Mouse (Mus musculus) lung, embryonic 14.5 days (tissue): ENCODE results near the gene Ccdc125. TPM values are rescaled to one million over a fixed set of nuclear protein-coding genes. Genes with fewer than 3 reads are reported as not detected.
A peak's percentile ranks its signal among the peaks of the same experiment; 100 is the strongest.

ENCODE experiments used
- ATAC-seq: fragments of 200-750 bp; cut with Nextera tagmentation; 2 replicates; pipeline ENCODE4 v1.8.0; 2017; ENCODE audit warnings: mild to moderate bottlenecking, moderate TSS enrichment, moderate library complexity; ENCODE audit not compliant: insufficient read depth
- DNase-seq: peaks from one replicate; pipeline ENCODE4 v3.0.0-alpha.2; 2015
- H3K27ac ChIP-seq: fragments of 300-500 bp; sonication (generic); 2 replicates; pipeline ENCODE4 v1.5.1; 2014; ENCODE audit warnings: low read depth, mild to moderate bottlenecking, moderate library complexity
- H3K27me3 ChIP-seq: fragments of 300-500 bp; sonication (generic); 2 replicates; pipeline ENCODE4 v1.6.1; 2014; ENCODE audit warnings: low read length, control low read depth; ENCODE audit not compliant: insufficient read depth
- H3K36me3 ChIP-seq: fragments of 300-500 bp; sonication (generic); 2 replicates; pipeline ENCODE4 v1.6.1; 2014; ENCODE audit warnings: control low read depth; ENCODE audit not compliant: insufficient read depth
- H3K4me1 ChIP-seq: fragments of 300-500 bp; sonication (generic); 2 replicates; pipeline ENCODE4 v1.6.1; 2014; ENCODE audit warnings: antibody characterized with exemption, control low read depth; ENCODE audit not compliant: insufficient read depth
- H3K4me2 ChIP-seq: fragments of 300-500 bp; sonication (generic); 2 replicates; pipeline ENCODE4 v1.6.1; 2014; ENCODE audit warnings: mild to moderate bottlenecking
- H3K4me3 ChIP-seq: fragments of 300-500 bp; sonication (generic); 2 replicates; pipeline ENCODE4 v1.5.1; 2014; ENCODE audit warnings: low read depth, low read length
- H3K9ac ChIP-seq: fragments of 300-500 bp; sonication (generic); 2 replicates; pipeline ENCODE4 v1.6.1; 2014
- H3K9me3 ChIP-seq: fragments of 300-500 bp; sonication (generic); 2 replicates; pipeline ENCODE4 v1.6.1; 2016; ENCODE audit warnings: low read depth, low read length, control low read depth
- CTCF ChIP-seq: IDR thresholded peaks from 2 replicates; pipeline ENCODE4 v1.5.1; 2016; ENCODE audit warnings: antibody characterized with exemption, low read depth
- WGBS: fragments of 180-500 bp; shearing (Covaris S2); extraction: QIAGEN DNeasy Blood & Tissue Kit; methylation state at CpG from one replicate; pipeline ENCODE4 v1.1.7; 2014; 5-methylcytosine and 5-hydroxymethylcytosine counted together
- polyA plus RNA-seq: library from polyadenylated mRNA; unstranded; fragments of >200 nt; fragmentation: Nextera tagmentation; extraction: Ambion mirVana; gene quantifications from 2 replicates; pipeline ENCODE4 v1.2.1, GENCODE M21; 2014

The Ccdc125 gene
- polyA plus RNA-seq, result 9.1 and 11.1 TPM in 2 replicates

DNA sequence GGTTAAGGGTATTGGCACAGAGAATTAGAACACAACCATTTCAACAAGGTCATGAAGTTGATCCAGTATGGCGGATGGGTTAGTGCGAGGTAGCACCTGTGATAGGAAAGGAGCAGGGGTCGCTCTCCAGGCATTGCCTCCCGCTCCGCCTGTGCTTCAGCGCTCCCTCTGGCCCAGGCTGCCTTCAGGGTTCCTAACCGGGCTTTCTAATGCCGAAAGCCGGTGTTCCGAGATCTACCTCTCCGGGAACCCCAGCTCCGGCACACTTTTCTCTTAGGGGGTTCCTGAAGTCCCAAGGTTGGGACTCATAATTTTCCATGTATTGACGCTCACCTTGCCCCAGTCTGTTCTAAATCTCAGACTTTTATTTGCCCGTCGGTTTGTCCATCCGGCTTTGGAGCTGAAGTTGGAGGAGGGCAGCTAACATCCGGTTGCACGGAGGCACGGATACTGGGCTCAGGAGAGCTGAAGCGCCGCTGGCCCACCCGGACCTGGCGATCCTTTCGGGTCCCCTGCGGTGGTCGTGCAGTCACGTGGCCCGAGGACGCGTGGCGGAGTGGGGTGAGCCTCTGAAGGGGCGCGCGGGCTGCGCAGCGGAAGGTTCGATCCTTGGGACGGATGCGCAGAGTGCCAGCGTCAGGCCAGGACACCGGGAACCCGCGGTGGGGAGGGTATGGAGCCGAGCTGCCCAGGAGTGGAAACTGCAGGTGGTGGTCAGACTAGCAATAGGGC, at the start of gene Ccdc125:
Gene Ccdc125 (plus strand): TSS at position 427 of the 732 bp plus-strand sequence.
- H3K4me2 ChIP-seq, result peak within 1 kb of the TSS; percentile 82
- no peaks in the 10 kb centered on the region for H3K4me1 ChIP-seq
- WGBS, result under 1% methylated on average over 44 of the region's 44 CpGs
- peak within 1 kb of the TSS; percentile 87 for H3K27ac ChIP-seq
- peak within 1 kb of the TSS; percentile 61 for H3K4me3 ChIP-seq
- no peaks in the 10 kb centered on the region for H3K9me3 ChIP-seq
- peak; percentile 69 for DNase-seq
- H3K9ac ChIP-seq, result peak within 1 kb of the TSS; percentile 75
- peaks cover 16% of the 10 kb centered on the region for H3K36me3 ChIP-seq
- H3K27me3 ChIP-seq, result no peaks in the 10 kb centered on the region
- no peak for TF ChIP-seq CTCF
- peak; percentile 80 for ATAC-seq

DNA sequence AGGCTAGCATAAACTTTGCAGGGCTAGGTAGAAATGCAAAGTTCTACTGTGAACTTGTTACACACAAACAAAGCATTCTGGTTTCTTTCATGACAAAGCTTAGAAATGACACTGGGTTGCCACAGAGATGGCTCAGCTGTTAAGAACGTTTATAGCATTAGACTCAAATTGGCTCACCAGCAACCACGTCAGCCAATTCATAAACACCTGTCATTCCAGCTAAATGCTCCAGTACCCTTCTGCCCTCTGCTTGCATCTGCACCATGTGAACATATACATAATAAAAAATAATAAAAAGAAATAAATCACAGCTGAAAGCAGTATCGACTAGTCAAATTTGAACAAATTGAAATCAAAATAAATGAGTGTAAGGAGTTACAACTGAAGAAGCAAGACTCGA, 47.3 kb upstream of the Ccdc125 start:
- DNase-seq, result no peak
- no peak for ATAC-seq
- H3K27me3 ChIP-seq, result no peaks in the 10 kb centered on the region; the same call in 1 of the 2 replicates

DNA sequence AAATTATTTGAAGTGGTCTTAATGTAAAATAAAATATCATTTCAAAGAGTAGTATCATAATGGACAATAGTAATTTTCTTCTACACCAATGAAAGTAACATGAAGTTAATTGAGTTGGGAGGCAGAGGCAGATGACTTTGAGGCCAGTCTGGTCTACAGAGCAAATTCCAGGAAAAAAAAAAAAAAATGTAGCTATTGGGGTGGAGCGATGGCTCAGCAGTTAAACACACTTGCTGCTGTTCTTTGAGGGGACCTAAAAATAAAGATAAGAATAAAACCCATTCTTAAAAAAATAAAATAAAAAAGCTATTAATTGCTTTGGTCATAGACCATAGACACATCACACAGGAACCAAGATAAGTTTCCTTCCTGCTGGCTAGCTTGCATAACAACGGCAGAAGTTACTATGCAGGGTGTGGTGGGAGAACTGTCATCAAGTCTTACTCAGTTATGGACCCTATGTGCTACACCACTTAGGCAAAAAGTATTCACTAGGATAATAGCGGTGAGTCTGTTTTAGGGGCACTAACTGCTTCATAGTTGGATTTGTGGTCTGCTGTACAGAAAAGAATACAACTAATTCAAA, 35.3 kb upstream of the Ccdc125 start:
- Histone ChIP-seq H3K27me3 (no peaks in the 10 kb centered on the region), H3K36me3 (peaks cover 76% of the 10 kb centered on the region), H3K27ac (no peak overlapping the region), H3K4me3 (no peak overlapping the region), H3K4me1 (no peaks in the 10 kb centered on the region), H3K9ac (no peak overlapping the region), H3K4me2 (no peak overlapping the region), H3K9me3 (no peaks in the 10 kb centered on the region)
- ATAC-seq (no peak), DNase-seq (no peak)
- TF ChIP-seq CTCF, result no peak
- 87% methylated on average over 3 of the region's 3 CpGs for WGBS

More for the DNA sequence above, 47.3 kb upstream of the Ccdc125 start:
- Histone ChIP-seq H3K36me3 (peaks cover 75% of the 10 kb centered on the region), H3K4me2 (no peak overlapping the region), H3K9me3 (no peaks in the 10 kb centered on the region), H3K9ac (no peak overlapping the region), H3K27ac (no peak overlapping the region), H3K4me3 (no peak overlapping the region), H3K4me1 (no peaks in the 10 kb centered on the region)
- no peak for TF ChIP-seq CTCF
- WGBS, result 69% methylated on average over 4 of the region's 4 CpGs

DNA sequence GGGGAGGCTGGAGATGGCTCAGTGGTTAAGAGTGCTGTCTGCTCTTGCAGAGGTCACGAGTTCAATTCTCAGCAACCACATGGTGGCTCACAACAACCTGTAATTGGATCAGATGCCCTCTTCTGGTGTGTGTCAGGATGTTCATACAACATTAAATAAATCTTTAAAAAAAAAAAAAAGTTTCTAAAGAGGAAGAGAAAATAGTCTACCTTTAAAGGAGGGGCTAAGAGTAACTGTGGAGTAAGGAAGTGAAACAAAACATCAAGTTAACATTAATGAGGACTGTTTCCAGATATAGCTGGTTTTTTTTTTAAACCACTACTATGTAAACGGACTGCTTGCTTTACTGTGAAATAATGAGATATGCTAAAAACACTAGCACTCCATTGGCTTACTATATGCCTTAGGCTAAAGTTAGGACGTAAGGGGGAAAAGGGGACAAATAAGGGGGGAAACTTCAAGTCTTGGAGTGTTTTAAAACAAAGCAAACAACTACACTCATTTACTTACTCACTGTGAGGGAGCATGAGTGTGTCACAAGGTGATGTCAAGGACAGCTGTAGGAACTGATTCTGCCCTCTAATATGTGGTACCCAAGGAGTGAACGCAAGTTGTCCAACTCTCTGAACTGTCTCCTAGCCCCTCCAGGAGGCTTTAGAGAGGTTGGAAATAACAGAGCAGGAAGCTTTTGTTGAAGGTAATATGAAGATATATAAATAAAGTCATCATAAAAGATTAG, 26.9 kb upstream of the Ccdc125 start:
- WGBS, result 91% methylated on average over 4 of the region's 4 CpGs
- H3K9me3 ChIP-seq, result no peaks in the 10 kb centered on the region
- no peak overlapping the region for H3K27ac ChIP-seq
- H3K36me3 ChIP-seq, result peaks cover 76% of the 10 kb centered on the region
- no peak for DNase-seq
- no peaks in the 10 kb centered on the region for H3K4me1 ChIP-seq
- no peaks in the 10 kb centered on the region for H3K27me3 ChIP-seq
- no peak overlapping the region for H3K4me3 ChIP-seq
- no peak overlapping the region for H3K4me2 ChIP-seq
- TF ChIP-seq CTCF, result no peak
- H3K9ac ChIP-seq, result no peak overlapping the region
- ATAC-seq, result no peak

DNA sequence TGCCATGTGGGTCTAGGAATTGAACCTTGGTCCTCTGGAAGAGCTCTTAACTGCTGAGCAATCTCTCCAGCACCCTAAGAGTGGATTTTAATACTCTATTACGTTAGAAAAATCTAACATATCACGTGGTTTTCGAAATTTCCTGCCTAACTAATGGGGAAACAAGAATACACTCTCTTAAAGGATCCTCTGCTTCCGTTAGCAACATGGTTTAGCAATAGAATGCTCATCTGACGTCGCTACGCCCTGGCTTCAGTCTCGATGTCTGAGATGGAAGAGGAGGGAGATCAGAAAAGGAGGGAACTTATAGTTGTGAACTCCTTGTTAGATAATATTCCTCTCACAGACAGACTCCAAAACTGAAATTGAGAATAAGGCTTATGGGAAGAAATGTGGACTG, 21.3 kb upstream of the Ccdc125 start:
- no peaks in the 10 kb centered on the region for H3K9me3 ChIP-seq
- no peak overlapping the region for H3K9ac ChIP-seq
- peaks cover 44% of the 10 kb centered on the region for H3K36me3 ChIP-seq
- 94% methylated on average over 8 of the region's 8 CpGs for WGBS
- no peak for ATAC-seq
- no peak overlapping the region for H3K4me2 ChIP-seq
- no peak overlapping the region for H3K27ac ChIP-seq
- TF ChIP-seq CTCF, result no peak
- H3K4me1 ChIP-seq, result peaks cover 3% of the 10 kb centered on the region; the same call in 1 of the 2 replicates
- no peak for DNase-seq
- H3K27me3 ChIP-seq, result no peaks in the 10 kb centered on the region
- H3K4me3 ChIP-seq, result no peak overlapping the region

DNA sequence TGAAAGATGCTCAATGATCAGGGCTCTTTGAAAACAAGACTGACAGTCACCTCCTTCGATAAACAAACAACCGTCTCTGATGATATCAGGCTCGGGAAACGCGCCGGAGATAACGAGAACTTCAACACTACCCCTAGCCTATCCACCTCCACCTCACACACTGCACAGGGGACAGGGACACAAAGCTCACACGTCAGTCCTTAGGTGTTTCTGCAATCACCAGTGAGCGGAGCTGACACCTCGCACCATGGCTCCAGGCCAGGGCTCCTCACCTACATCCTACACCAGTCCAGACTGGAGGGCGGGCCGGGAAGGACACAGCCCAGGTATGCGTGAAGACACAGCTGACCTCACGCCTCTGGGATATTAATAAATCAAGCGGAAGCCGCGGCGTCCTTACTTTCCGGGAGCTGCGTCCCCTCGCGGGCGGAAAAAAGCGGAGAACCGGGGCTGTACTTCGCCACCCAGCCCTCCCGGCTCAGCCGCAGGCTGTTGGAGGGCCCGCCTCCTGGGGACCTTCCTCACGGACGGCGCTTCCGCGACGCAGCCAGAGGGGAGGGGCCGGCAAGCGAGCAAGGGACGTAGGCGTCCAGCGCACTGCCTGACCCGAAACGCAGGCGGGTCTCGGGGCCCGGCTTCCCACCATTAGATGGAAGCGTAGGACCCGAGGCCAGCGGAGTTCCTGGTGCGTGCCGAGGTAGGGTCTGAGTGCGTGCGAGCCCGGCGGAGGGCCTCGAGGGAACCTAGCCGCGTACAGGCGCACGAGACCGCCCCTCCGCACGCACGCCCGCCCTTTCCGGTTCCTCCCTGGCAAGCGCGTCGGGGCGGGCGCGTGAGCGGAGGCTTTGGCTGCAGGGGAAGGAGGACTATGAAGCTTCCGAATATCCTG, 18.7 kb upstream of the Ccdc125 start, which contains the start of the genes Ak6 and Rad17:
Gene Ak6 (plus strand): TSS at position 430 of the 889 bp plus-strand sequence.
Gene Rad17 (minus strand): TSS at position 502 of the 889 bp plus-strand sequence.
- TF ChIP-seq CTCF, result peak; percentile 39
- peak within 1 kb of the TSS; percentile 95 for H3K27ac ChIP-seq
- ATAC-seq (peak; percentile 98), DNase-seq (peak; percentile 97)
- no peaks in the 10 kb centered on the region for H3K9me3 ChIP-seq
- H3K27me3 ChIP-seq, result no peaks in the 10 kb centered on the region
- H3K36me3 ChIP-seq, result peaks cover 21% of the 10 kb centered on the region
- H3K4me1 ChIP-seq, result peaks cover 3% of the 10 kb centered on the region; the same call in 1 of the 2 replicates
- peak within 1 kb of the TSS; percentile 95 for H3K4me3 ChIP-seq
- H3K9ac ChIP-seq, result peak within 1 kb of the TSS; percentile 87
- under 1% methylated on average over 73 of the region's 73 CpGs for WGBS
- peak within 1 kb of the TSS; percentile 71 for H3K4me2 ChIP-seq
